Mouse (Mus musculus): Measurements from ENCODE around the gene Tyrobp. TPM values are rescaled to one million over a fixed set of nuclear protein-coding genes. Genes with fewer than 3 reads are reported as not detected.

Tyrobp gene
- total and polyA plus RNA-seq, 2 experiments from 2014 or later = 37.3 to 56.1 TPM

DNA sequence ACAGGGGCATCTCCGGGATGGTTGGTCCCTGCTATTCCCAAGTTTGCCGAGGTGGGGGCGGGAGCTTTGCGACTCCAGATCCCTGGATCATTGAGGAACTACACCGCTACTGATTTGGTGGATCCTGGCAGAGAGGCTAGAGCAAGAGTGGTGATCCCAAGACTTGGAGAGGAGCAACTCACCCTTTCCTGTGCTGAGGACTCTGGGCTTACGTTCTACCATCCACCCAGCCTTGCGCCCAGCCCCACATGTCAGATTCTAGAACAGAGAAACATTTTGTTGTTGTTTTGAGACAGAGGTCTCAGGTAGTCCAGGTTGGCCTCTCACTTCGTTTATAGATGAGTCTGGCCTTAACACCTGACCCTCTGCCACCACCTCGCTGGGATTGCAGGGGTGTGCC is 9.0 kb downstream of the Tyrobp start:
- no peaks in the 10 kb centered on the region for H3K9me3 ChIP-seq (ENCODE audit: low read length)
- no peaks in the 10 kb centered on the region; the same call in 1 of the 2 replicates for H3K36me3 ChIP-seq (ENCODE audit: insufficient read depth, low read length)
- DNase-seq (ENCODE audit: low spot score) (no peak), ATAC-seq (no peak; the same call in 1 of the 2 replicates)
- no peaks in the 10 kb centered on the region for H3K27me3 ChIP-seq (ENCODE audit: insufficient read depth, low read length)
- 12% methylated on average over 9 of the region's 9 CpGs for WGBS
- TF ChIP-seq CTCF (IDR thresholded peaks at IDR 0.05; ENCODE audit: low read depth) = no peak
- peak overlapping the region; percentile 46 for H3K4me3 ChIP-seq (ENCODE audit: low read length)
- H3K4me1 ChIP-seq (ENCODE audit: insufficient read depth, low read length) = peaks cover 5% of the 10 kb centered on the region; the same call in 1 of the 2 replicates
- peak overlapping the region; percentile 57 for H3K9ac ChIP-seq (replicated peaks; ENCODE audit: low read length)
- peak overlapping the region; percentile 36; the same call in 1 of the 2 replicates for H3K27ac ChIP-seq
- H3K4me2 ChIP-seq (ENCODE audit: low read depth, low read length) = peak overlapping the region; percentile 78

DNA sequence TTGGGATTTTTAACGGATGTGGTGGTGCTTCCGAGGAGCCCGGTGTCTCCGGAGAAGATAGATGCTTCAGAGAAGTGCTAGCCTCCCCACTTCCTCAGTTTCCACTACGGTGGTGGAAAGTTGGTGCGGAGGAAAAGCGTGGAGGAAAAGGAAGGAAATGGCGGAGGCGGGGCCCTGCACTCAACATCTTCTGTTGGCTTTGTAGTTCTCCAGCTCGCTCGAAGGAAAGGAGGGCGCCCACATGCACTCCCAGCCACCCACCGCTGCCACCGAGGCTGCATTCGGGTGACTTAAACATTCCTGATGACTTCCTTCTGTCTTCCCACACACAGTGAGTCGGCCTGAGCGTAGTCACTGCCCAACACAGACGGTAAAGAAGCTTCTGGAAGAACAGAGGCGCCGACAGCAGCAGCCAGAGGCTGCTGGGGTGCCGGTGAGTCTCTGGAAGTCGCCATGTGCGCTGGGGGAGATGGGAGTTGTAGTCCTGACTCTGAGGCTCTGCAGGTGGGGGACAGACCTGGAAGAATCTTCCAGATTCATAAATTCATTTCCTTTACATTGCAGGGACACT is 9.6 kb downstream of the Tyrobp start:
- DNase-seq (ENCODE audit: low spot score) (peak; percentile 25), ATAC-seq (no peak)
- H3K27ac ChIP-seq = peak overlapping the region; percentile 27; the same call in 1 of the 2 replicates

DNA sequence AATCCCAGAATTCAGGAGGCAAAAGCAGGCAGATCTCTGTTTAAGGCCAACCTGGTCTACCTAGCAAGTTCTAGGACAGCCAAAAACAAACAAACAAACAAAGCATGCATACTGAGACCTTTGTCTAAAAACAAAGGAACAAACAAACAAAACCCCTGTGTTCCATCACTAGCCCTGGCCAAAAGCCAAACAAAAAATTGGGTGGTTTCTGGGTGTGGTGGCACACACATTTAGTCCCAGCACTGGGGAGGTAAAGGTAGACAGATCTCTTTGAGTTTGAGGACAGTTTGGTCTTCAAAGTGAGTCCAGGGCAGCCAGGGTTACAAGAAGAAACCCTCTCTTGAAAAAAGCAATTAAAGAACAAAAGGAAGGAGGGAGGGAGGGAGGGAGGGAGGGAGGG is 15.8 kb downstream of the Tyrobp start:
- Histone ChIP-seq H3K9ac (replicated peaks; ENCODE audit: low read length) (no peak overlapping the region), H3K4me1 (ENCODE audit: insufficient read depth, low read length) (no peaks in the 10 kb centered on the region), H3K4me2 (ENCODE audit: low read depth, low read length) (no peak overlapping the region), H3K9me3 (ENCODE audit: low read length) (no peaks in the 10 kb centered on the region), H3K4me3 (ENCODE audit: low read length) (no peak overlapping the region), H3K36me3 (ENCODE audit: insufficient read depth, low read length) (no peaks in the 10 kb centered on the region; the same call in 1 of the 2 replicates), H3K27me3 (ENCODE audit: insufficient read depth, low read length) (no peaks in the 10 kb centered on the region), H3K27ac (no peak overlapping the region)
- no peak for TF ChIP-seq CTCF (IDR thresholded peaks at IDR 0.05; ENCODE audit: low read depth)
- no peak for ATAC-seq
- no peak for DNase-seq (ENCODE audit: low spot score)

More for the DNA sequence above, 9.6 kb downstream of the Tyrobp start:
- Histone ChIP-seq H3K4me3 (ENCODE audit: low read length) (peak overlapping the region; percentile 46), H3K36me3 (ENCODE audit: insufficient read depth, low read length) (no peaks in the 10 kb centered on the region; the same call in 1 of the 2 replicates), H3K4me2 (ENCODE audit: low read depth, low read length) (peak overlapping the region; percentile 78), H3K4me1 (ENCODE audit: insufficient read depth, low read length) (peaks cover 5% of the 10 kb centered on the region; the same call in 1 of the 2 replicates), H3K9ac (replicated peaks; ENCODE audit: low read length) (peak overlapping the region; percentile 57), H3K27me3 (ENCODE audit: insufficient read depth, low read length) (no peaks in the 10 kb centered on the region), H3K9me3 (ENCODE audit: low read length) (no peaks in the 10 kb centered on the region)
- no peak for TF ChIP-seq CTCF (IDR thresholded peaks at IDR 0.05; ENCODE audit: low read depth)
- 46% methylated on average over 23 of the region's 23 CpGs for WGBS

DNA sequence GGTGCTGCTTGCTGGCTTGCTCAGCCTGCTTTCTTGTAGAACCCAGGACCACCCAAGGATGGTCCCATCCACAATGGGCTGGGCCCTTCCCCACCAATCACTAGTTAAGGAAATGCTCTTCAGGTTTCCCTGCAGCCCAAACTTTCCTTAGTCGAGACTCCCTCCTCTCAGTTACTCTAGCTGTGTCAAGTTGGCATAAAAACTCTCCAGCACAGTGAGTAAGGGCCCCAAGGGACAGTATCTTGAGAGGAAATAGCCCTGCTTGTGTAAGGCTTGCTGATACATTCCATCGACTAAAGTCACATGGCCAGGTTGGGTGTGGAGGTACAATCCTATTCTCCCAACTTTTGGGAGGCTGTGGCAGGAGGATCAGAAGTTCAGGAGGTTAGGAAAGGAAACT is 16.6 kb downstream of the Tyrobp start:
- DNase-seq (ENCODE audit: low spot score) (no peak), ATAC-seq (no peak)
- Histone ChIP-seq H3K9me3 (ENCODE audit: low read length) (no peaks in the 10 kb centered on the region), H3K27ac (no peak overlapping the region), H3K4me1 (ENCODE audit: insufficient read depth, low read length) (no peaks in the 10 kb centered on the region), H3K4me2 (ENCODE audit: low read depth, low read length) (no peak overlapping the region), H3K9ac (replicated peaks; ENCODE audit: low read length) (no peak overlapping the region), H3K4me3 (ENCODE audit: low read length) (no peak overlapping the region), H3K27me3 (ENCODE audit: insufficient read depth, low read length) (no peaks in the 10 kb centered on the region), H3K36me3 (ENCODE audit: insufficient read depth, low read length) (peaks cover 4% of the 10 kb centered on the region; the same call in 1 of the 2 replicates)
- WGBS = 67% methylated on average over 2 of the region's 2 CpGs
- TF ChIP-seq CTCF (IDR thresholded peaks at IDR 0.05; ENCODE audit: low read depth) = no peak

DNA sequence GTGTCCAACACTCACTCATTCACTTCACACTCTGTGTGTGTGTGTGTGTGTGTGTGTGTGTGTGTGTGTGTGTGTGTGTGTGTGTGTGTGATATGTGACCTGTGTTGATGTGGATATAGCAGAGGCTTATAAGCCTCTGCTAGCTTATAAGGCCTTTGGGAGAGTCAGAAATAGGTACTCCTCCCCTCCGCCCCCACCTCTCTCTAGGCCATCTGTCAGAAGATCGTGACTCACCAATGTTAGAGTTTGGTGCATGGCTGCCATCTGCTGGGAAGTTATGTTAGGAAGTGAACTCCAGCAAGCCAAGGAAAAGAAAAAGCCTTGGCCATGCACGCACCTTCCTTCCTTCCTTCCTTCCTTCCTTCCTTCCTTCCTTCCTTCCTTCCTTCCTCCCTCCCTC is 18.2 kb downstream of the Tyrobp start:
- WGBS = 10% methylated on average over 3 of the region's 3 CpGs
- Histone ChIP-seq H3K4me1 (ENCODE audit: insufficient read depth, low read length) (no peaks in the 10 kb centered on the region), H3K27ac (no peak overlapping the region), H3K9ac (replicated peaks; ENCODE audit: low read length) (no peak overlapping the region), H3K27me3 (ENCODE audit: insufficient read depth, low read length) (no peaks in the 10 kb centered on the region), H3K9me3 (ENCODE audit: low read length) (no peaks in the 10 kb centered on the region), H3K36me3 (ENCODE audit: insufficient read depth, low read length) (peaks cover 15% of the 10 kb centered on the region; the same call in 1 of the 2 replicates), H3K4me2 (ENCODE audit: low read depth, low read length) (no peak overlapping the region), H3K4me3 (ENCODE audit: low read length) (no peak overlapping the region)
- peak; percentile 85 for ATAC-seq
- peak; percentile 94 for DNase-seq (ENCODE audit: low spot score)
- peak; percentile 78 for TF ChIP-seq CTCF (IDR thresholded peaks at IDR 0.05; ENCODE audit: low read depth)

DNA sequence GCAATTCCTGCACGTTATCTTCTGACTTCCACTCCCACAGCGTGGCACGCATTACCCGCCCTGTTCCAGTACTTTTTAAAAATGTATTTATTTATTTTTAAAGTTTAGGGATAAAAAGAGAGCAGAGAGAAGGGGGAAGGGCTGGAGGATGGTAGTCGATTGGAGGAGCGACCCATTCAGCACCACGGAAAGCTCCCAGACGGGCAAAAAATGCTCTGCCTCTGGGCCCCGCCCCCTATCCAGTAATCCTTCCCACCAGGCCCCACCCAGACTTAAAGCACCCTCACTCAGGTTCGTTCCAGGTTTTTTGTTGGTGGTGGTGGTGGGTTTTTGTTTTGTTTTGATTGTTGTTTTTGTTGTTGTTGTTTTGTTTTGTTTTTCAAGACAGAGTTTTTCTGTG is 20.7 kb downstream of the Tyrobp start:
- H3K9ac ChIP-seq (replicated peaks; ENCODE audit: low read length) = no peak overlapping the region
- H3K4me3 ChIP-seq (ENCODE audit: low read length) = no peak overlapping the region
- WGBS = 8% methylated on average over 10 of the region's 10 CpGs
- no peaks in the 10 kb centered on the region for H3K27me3 ChIP-seq (ENCODE audit: insufficient read depth, low read length)
- DNase-seq (ENCODE audit: low spot score) (peak; percentile 33), ATAC-seq (no peak)
- no peak overlapping the region for H3K4me2 ChIP-seq (ENCODE audit: low read depth, low read length)
- no peaks in the 10 kb centered on the region for H3K4me1 ChIP-seq (ENCODE audit: insufficient read depth, low read length)
- H3K27ac ChIP-seq = no peak overlapping the region
- TF ChIP-seq CTCF (IDR thresholded peaks at IDR 0.05; ENCODE audit: low read depth) = no peak
- no peaks in the 10 kb centered on the region for H3K9me3 ChIP-seq (ENCODE audit: low read length)
- H3K36me3 ChIP-seq (ENCODE audit: insufficient read depth, low read length) = peaks cover 27% of the 10 kb centered on the region; the same call in 1 of the 2 replicates

DNA sequence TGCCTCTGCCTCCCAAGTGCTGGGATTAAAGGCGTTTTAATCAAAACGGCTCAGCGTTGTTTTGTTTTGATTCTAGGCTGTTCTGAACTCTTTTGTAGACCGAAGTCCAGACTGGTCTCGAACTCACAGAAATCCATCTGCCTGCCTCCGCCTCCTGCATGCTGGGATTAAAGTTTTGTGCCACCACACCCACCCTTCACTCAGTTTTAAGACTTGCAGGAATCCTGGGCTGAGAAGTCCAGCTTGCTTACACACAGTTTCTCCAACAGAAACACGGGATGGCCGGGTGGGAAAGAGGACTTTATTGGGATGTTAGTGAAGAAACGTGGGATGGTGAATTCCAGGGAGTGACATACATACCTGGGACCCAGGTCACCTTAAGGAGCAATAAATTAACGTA is 21.1 kb downstream of the Tyrobp start:
- WGBS = 72% methylated on average over 10 of the region's 10 CpGs
- no peak for TF ChIP-seq CTCF (IDR thresholded peaks at IDR 0.05; ENCODE audit: low read depth)
- no peak overlapping the region for H3K9ac ChIP-seq (replicated peaks; ENCODE audit: low read length)
- no peak overlapping the region for H3K4me3 ChIP-seq (ENCODE audit: low read length)
- H3K27ac ChIP-seq = no peak overlapping the region
- no peaks in the 10 kb centered on the region for H3K4me1 ChIP-seq (ENCODE audit: insufficient read depth, low read length)
- no peaks in the 10 kb centered on the region for H3K9me3 ChIP-seq (ENCODE audit: low read length)
- no peaks in the 10 kb centered on the region for H3K27me3 ChIP-seq (ENCODE audit: insufficient read depth, low read length)
- H3K36me3 ChIP-seq (ENCODE audit: insufficient read depth, low read length) = peaks cover 30% of the 10 kb centered on the region; the same call in 1 of the 2 replicates
- no peak for ATAC-seq
- DNase-seq (ENCODE audit: low spot score) = no peak
- no peak overlapping the region for H3K4me2 ChIP-seq (ENCODE audit: low read depth, low read length)
